Mouse (Mus musculus) granulocyte monocyte progenitor cell, adult 5-6 weeks (primary cell): ENCODE measurements at regions not wholly inside any gene's neighbourhood (a gene's known extent, or its start where the extent isn't known, plus 50 kb on each side); places are given as distances from the start of the nearest gene placed in this dataset.
A peak's percentile ranks its signal among the peaks of the same experiment; 100 is the strongest.

Source experiments
- ATAC-seq: replicated peaks from 2 replicates; pipeline ENCODE4 v1.8.0; 2016; ENCODE audit warnings: mild to moderate bottlenecking, moderate TSS enrichment, inconsistent platforms; ENCODE audit not compliant: poor library complexity, severe bottlenecking

DNA sequence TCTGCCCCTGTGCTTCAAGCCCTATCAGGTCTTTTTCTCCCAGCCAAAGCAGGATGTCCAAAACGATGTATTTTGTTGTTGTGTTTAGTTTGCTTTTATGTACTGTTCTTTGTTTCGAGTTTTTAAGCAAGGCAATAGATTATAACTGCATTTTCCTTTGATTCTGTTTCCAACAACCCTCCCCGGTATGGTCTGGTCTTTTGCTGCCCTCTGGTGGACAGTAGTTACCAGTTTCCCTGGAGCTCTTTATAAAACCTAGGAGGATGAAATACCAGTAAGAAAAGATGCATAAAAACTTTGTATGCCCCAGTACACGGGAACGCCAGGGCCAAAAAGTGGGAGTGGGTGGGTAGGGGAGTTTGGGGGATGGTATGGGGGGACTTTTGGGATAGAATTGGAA lies 73.9 kb upstream of the Itm2a start:
- ATAC-seq: peak; percentile 48; the same call in 1 of the 2 replicates

DNA sequence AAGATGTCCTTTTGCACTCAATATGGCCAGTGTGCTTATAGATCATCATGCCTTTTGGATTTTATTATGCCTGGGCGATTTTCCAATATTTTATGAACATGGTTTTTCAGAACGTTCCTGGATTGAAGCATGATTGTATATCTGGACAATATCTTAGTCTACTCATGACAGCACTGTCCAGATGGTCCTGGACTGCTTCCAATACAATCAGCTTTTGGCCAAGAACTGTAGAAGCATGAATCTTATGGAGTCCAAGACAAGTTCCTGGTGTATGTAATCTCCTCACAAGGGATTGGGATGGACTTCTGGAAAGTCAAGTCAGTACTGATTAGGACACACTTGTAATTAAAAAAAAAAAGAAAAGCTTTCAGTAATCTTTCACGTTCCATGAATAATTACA lies 66.1 kb upstream of the Itm2a start:
- no peak for ATAC-seq
